Mouse (Mus musculus) intestine, embryonic 16.5 days (tissue): ENCODE measurements around the gene Lyrm4. TPM values are rescaled to one million over a fixed set of nuclear protein-coding genes. Genes with fewer than 3 reads are reported as not detected.
A peak's percentile ranks its signal among the peaks of the same experiment; 100 is the strongest.

ENCODE experiments used
- ATAC-seq: fragments of 200-750 bp; cut with Nextera tagmentation; 2 replicates; pipeline ENCODE4 v1.8.0; 2017; ENCODE audit warnings: moderate TSS enrichment, moderate library complexity
- H3K27ac ChIP-seq: fragments of 300-500 bp; sonication (generic); 2 replicates; pipeline ENCODE4 v1.5.1; 2014; ENCODE audit warnings: mild to moderate bottlenecking, low read length
- H3K27me3 ChIP-seq: fragments of 300-500 bp; sonication (generic); replicated peaks from 2 replicates; pipeline ENCODE4 v1.6.1; 2014; ENCODE audit warnings: low read length, control low read depth, mixed read lengths; ENCODE audit not compliant: control insufficient read depth, insufficient read depth
- H3K36me3 ChIP-seq: fragments of 300-500 bp; sonication (generic); 2 replicates; pipeline ENCODE4 v1.6.1; 2014; ENCODE audit warnings: low read length, control low read depth; ENCODE audit not compliant: control insufficient read depth, insufficient read depth
- H3K4me1 ChIP-seq: fragments of 300-500 bp; sonication (generic); 2 replicates; pipeline ENCODE4 v1.6.1; 2014; ENCODE audit warnings: low read length, control low read depth, mixed read lengths; ENCODE audit not compliant: control insufficient read depth, insufficient read depth
- H3K4me2 ChIP-seq: fragments of 300-500 bp; sonication (generic); 2 replicates; pipeline ENCODE4 v1.6.1; 2014; ENCODE audit warnings: low read depth, low read length, control low read depth
- H3K4me3 ChIP-seq: fragments of 300-500 bp; sonication (generic); 2 replicates; pipeline ENCODE4 v1.5.1; 2014; ENCODE audit warnings: mild to moderate bottlenecking, low read length
- H3K9ac ChIP-seq: fragments of 300-500 bp; sonication (generic); 2 replicates; pipeline ENCODE4 v1.6.1; 2014; ENCODE audit warnings: low read depth, low read length
- H3K9me3 ChIP-seq: fragments of 300-500 bp; sonication (generic); 2 replicates; pipeline ENCODE4 v1.6.1; 2016; ENCODE audit warnings: low read length, control low read depth; ENCODE audit not compliant: control insufficient read depth
- WGBS: fragments of 180-500 bp; shearing (Covaris S2); extraction: QIAGEN DNeasy Blood & Tissue Kit; methylation state at CpG from one replicate; pipeline ENCODE4 v1.1.7; 2014; 5-methylcytosine and 5-hydroxymethylcytosine counted together
- polyA plus RNA-seq: library from polyadenylated mRNA; unstranded; fragments of >200 nt; fragmentation: Nextera tagmentation; extraction: Ambion mirVana; gene quantifications from 2 replicates; pipeline ENCODE4 v1.2.1, GENCODE M21; 2015

Gene Lyrm4
- polyA plus RNA-seq, 1 experiment from 2014 or later: 22.9 TPM

DNA sequence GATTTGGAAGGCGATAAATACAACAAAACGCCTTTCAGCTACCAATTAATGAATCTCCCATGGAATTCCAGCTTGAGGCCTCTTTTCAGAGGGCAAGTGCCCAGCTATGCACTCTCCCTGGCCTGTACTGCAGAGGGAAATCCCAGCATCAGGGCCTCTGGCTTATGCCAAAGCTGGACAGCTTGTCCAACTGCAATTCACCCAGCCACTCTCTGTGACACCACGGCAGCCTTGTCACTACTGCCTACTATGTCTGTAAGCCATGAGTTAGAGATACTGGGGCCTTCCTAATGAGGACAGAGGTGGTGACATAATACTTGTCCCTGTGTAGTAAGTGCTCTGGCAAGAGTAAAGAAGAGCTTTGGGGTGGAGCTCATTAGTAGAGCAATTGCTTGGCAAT lies 128.0 kb downstream of the Lyrm4 start:
- H3K4me3 ChIP-seq: no peak overlapping the region
- H3K27me3 ChIP-seq: no peaks in the 10 kb centered on the region
- no peaks in the 10 kb centered on the region for H3K9me3 ChIP-seq
- H3K4me1 ChIP-seq: peaks cover 6% of the 10 kb centered on the region; the same call in 1 of the 2 replicates
- H3K4me2 ChIP-seq: no peak overlapping the region
- no peak overlapping the region for H3K27ac ChIP-seq
- H3K36me3 ChIP-seq: no peaks in the 10 kb centered on the region
- H3K9ac ChIP-seq: no peak overlapping the region
- ATAC-seq: no peak
- 63% methylated on average over 3 of the region's 3 CpGs for WGBS

DNA sequence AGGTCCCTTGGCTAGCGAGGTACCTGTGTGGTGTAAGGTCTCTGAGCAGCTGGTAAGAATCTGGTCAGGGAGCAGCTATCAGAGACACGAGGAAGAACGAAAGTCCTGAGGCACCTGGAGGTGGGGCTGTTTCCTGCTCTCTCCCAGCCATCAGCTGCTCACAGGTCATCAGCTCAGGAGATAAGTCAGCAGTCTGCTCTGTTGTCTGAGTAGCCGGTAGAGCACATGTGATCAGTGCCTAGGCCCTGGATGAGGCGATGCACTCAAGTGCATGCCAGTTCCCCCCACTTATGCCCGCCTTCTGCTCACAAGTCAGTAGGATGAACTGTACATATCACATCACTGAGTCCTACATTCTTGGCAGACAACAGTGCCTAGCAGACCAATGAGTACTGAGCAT lies 134.3 kb downstream of the Lyrm4 start:
- H3K4me3 ChIP-seq: no peak overlapping the region
- 0 out of 2 replicates have a peak, but pooled peaks cover under 1% of the 10 kb centered on the region for H3K36me3 ChIP-seq
- H3K9ac ChIP-seq: no peak overlapping the region
- no peak overlapping the region for H3K27ac ChIP-seq
- no peaks in the 10 kb centered on the region for H3K9me3 ChIP-seq
- H3K4me1 ChIP-seq: no peaks in the 10 kb centered on the region
- H3K4me2 ChIP-seq: no peak overlapping the region
- 67% methylated on average over 6 of the region's 6 CpGs for WGBS
- no peaks in the 10 kb centered on the region for H3K27me3 ChIP-seq
- ATAC-seq: peak; percentile 86

DNA sequence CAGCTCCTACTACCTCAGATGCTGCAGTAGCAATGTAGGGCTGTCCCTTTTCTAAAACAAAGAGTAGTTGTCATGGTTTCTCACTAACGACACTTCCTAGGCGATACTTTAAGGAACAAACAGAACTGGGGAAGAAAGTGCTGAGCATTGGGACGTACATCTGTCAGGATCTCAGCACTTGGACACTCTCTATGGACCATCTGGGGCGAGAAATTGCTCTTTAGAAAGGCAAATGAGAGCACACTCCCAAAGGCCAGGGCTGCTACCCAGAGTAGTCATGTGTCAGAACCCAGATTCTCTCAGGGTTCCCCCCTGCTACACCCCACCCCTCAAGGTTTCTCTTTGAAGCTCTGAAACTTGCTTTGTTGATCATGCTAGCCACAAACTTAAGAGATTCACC lies 136.9 kb downstream of the Lyrm4 start:
- Histone ChIP-seq H3K4me2 (no peak overlapping the region), H3K4me3 (no peak overlapping the region), H3K36me3 (0 out of 2 replicates have a peak, but pooled peaks cover 3% of the 10 kb centered on the region), H3K27ac (no peak overlapping the region), H3K27me3 (no peaks in the 10 kb centered on the region), H3K9me3 (no peaks in the 10 kb centered on the region), H3K4me1 (no peaks in the 10 kb centered on the region), H3K9ac (no peak overlapping the region)
- WGBS: 60% methylated on average over 4 of the region's 4 CpGs
- no peak for ATAC-seq

DNA sequence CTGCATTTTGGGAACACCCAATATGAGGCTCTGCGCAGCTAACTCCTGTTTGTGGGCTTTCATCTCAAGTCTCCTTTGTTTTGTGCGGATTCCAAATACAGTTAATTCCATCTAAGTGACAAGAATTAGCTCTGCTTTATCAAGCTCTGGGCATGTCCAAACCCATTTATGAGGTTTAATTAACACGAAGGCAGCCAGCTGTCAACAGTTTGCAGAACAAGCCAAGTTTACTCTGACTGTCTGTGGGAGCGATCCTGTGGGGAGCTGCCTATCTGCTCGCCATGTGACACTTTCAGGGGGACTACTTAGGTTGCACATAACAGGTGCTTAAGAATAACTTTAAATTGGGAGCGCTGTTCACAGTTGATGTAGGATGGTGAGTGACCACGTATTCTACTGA lies 140.4 kb downstream of the Lyrm4 start:
- H3K36me3 ChIP-seq: 0 out of 2 replicates have a peak, but pooled peaks cover 3% of the 10 kb centered on the region
- H3K4me3 ChIP-seq: no peak overlapping the region
- H3K4me2 ChIP-seq: no peak overlapping the region
- H3K9ac ChIP-seq: no peak overlapping the region
- no peak for ATAC-seq
- H3K9me3 ChIP-seq: no peaks in the 10 kb centered on the region
- no peaks in the 10 kb centered on the region for H3K4me1 ChIP-seq
- H3K27ac ChIP-seq: no peak overlapping the region
- 95% methylated on average over 7 of the region's 7 CpGs for WGBS
- H3K27me3 ChIP-seq: no peaks in the 10 kb centered on the region

DNA sequence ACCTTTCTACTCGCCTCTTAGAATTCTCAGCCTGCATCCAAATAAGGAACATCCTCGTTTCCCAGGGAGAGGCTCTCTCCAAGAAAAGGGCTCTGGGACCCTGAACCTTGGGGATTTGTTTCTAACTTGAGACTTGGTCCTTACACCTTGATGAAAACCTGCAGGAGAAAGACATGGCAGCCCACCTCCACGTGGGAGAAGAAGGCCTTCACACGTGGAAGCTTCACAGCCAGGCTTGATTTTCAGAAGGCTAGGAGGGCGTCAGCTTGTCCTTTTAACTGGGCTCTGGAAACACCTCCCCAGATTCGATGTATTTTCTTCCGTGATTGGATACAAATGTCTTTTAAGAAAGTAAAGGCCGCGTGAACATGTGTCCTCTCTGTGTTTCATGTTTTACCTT lies 147.5 kb downstream of the Lyrm4 start:
- Histone ChIP-seq H3K4me1 (peaks cover 9% of the 10 kb centered on the region), H3K9ac (0 out of 2 replicates have a peak overlapping the region, but pooled peaks have one; percentile 68), H3K9me3 (no peaks in the 10 kb centered on the region), H3K4me3 (peak overlapping the region; percentile 68), H3K4me2 (peak overlapping the region; percentile 100; the same call in 1 of the 2 replicates), H3K36me3 (no peaks in the 10 kb centered on the region), H3K27ac (no peak overlapping the region), H3K27me3 (peaks cover 5% of the 10 kb centered on the region; the same call in 1 of the 2 replicates)
- no peak for ATAC-seq
- WGBS: 41% methylated on average over 9 of the region's 9 CpGs

DNA sequence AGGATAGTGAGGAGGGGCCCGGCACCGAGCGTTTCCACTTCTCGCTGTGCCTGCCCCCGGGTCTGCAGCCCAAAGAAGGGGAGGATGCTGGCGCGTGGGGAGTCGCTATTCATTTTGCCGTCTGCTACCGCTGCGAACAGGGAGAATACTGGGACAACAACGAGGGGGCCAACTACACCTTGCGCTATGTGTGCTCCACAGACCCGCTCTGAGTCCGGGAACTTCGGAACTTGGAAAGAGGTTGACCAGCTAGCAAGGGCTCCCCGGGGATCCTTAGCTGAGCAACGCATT lies 147.9 kb downstream of the Lyrm4 start:
- Histone ChIP-seq H3K36me3 (no peaks in the 10 kb centered on the region), H3K27ac (no peak overlapping the region), H3K4me1 (peaks cover 9% of the 10 kb centered on the region), H3K4me2 (peak overlapping the region; percentile 100), H3K9me3 (no peaks in the 10 kb centered on the region), H3K27me3 (peaks cover 5% of the 10 kb centered on the region; the same call in 1 of the 2 replicates), H3K9ac (peak overlapping the region; percentile 68), H3K4me3 (peak overlapping the region; percentile 68)
- no peak; the same call in 1 of the 2 replicates for ATAC-seq
- under 1% methylated on average over 18 of the region's 18 CpGs for WGBS

DNA sequence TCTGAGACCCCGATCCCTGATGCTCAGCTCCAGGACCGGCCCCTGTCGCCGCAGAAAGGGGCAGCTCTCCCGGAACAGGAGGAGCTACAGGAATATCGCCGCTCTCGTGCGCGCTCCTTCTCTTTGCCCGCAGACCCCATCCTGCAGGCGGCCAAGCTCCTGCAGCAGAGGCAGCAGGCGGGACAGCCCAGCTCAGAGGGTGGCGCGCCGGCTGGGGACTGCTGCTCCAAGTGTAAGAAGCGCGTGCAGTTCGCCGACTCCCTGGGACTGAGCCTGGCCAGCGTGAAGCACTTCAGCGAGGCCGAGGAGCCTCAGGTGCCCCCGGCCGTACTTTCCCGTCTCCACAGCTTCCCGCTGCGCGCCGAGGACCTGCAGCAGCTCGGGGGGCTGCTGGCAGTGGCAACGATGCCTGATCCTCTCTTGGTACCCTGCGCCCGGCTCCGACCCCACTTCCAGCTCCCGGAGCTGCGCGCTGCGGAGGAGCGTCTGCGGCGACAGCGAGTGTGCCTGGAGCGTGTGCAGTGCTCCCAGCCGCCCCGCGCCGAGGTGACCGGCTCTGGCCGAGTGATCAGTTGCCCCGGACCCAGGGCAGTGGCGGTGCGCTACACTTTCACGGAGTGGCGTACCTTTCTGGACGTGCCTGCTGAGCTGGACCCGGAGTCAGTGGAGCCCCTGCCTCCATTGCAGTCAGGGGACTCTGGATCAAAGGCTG lies 148.5 kb downstream of the Lyrm4 start:
- H3K4me2 ChIP-seq: peak overlapping the region; percentile 100
- H3K4me3 ChIP-seq: peak overlapping the region; percentile 68
- peak; percentile 82 for ATAC-seq
- H3K27ac ChIP-seq: no peak overlapping the region
- H3K9ac ChIP-seq: peak overlapping the region; percentile 68
- H3K4me1 ChIP-seq: peaks cover 9% of the 10 kb centered on the region
- no peaks in the 10 kb centered on the region for H3K9me3 ChIP-seq
- H3K27me3 ChIP-seq: peaks cover 5% of the 10 kb centered on the region; the same call in 1 of the 2 replicates
- no peaks in the 10 kb centered on the region for H3K36me3 ChIP-seq
- WGBS: under 1% methylated on average over 57 of the region's 57 CpGs

DNA sequence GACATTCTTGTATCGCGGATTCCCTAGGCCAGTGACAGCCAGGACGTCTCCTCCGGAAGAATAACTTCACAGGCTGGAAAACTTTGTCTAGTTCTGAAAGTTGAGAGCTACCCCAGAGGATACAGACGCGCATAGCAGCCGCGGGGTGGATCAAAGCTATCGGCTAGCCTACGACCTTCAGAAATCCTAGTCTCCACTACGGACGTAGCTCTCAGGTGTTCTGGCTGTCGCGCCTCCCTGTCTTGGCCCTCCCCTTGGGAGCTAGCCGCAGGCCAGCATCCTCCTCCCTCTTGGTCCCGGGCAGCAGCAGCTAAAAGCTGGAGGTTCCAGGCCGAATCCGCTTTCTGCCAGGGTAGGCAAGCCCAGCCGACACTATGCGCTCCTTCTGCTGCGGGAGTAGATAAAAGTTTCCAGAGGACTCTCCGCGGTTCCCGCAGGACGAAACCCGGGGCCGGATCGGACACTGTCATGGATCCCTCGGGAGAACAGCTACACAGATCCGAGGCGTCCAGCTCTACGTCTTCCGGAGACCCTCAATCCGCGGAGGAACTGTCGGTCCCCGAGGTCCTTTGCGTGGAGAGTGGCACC lies 149.1 kb downstream of the Lyrm4 start:
- peaks cover 9% of the 10 kb centered on the region for H3K4me1 ChIP-seq
- H3K4me2 ChIP-seq: peak overlapping the region; percentile 100
- H3K27ac ChIP-seq: no peak overlapping the region
- no peaks in the 10 kb centered on the region for H3K36me3 ChIP-seq
- 1% methylated on average over 37 of the region's 38 CpGs for WGBS
- no peaks in the 10 kb centered on the region for H3K9me3 ChIP-seq
- peak; percentile 63 for ATAC-seq
- H3K4me3 ChIP-seq: peak overlapping the region; percentile 68
- peak overlapping the region; percentile 68 for H3K9ac ChIP-seq
- peaks cover 5% of the 10 kb centered on the region; the same call in 1 of the 2 replicates for H3K27me3 ChIP-seq

DNA sequence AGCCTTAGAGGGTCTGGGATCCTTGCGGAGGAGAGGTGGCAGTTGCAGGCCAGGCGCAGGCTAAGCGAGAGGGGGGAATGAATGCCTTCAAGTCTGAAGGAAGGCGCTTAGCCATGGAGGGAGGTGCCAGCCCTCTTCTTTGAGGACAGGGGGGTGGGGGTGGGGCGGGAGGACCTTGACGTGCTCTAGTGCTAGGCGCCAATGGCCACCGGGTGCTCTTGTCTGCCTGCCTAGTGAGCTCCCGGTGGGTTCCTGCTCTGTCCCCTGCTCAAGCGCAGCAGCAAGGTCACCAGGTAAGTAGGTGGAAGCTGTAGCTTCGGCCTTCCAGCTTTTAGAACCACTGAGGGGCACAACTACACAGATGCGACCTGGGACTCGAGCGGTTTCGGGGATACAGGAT lies 149.6 kb downstream of the Lyrm4 start:
- no peaks in the 10 kb centered on the region for H3K36me3 ChIP-seq
- ATAC-seq: peak; percentile 39; the same call in 1 of the 2 replicates
- no peaks in the 10 kb centered on the region for H3K9me3 ChIP-seq
- H3K9ac ChIP-seq: peak overlapping the region; percentile 68; the same call in 1 of the 2 replicates
- WGBS: 9% methylated on average over 15 of the region's 15 CpGs
- peaks cover 5% of the 10 kb centered on the region; the same call in 1 of the 2 replicates for H3K27me3 ChIP-seq
- H3K4me3 ChIP-seq: peak overlapping the region; percentile 68
- no peak overlapping the region for H3K27ac ChIP-seq
- peak overlapping the region; percentile 100 for H3K4me2 ChIP-seq
- peaks cover 9% of the 10 kb centered on the region for H3K4me1 ChIP-seq
